Mouse (Mus musculus) brain, adult 10 weeks (tissue): Measurements from ENCODE around the gene Chmp6. TPM values are rescaled to one million over a fixed set of nuclear protein-coding genes. Genes with fewer than 3 reads are reported as not detected.

Source experiments
- polyA plus RNA-seq: library from polyadenylated mRNA; stranded (reverse); fragments of 350-450 nt; fragmentation: Illumina TruSeq; extraction: RNeasy Lipid Tissue Mini Kit (QIAGEN cat#74804); gene quantifications from one replicate; pipeline ENCODE4 v1.2.3, GENCODE M21; 2015; ENCODE audit warnings: low read depth, low replicate concordance

Chmp6 gene
- 40.5 TPM for polyA plus RNA-seq

GRCm38 (mm10) chr11:119913291-119913934, at the start of gene Chmp6:
Gene Chmp6, plus strand, starts transcription at chr11:119913441.

GRCm38 (mm10) chr11:119942727-119943427, 29.6 kb downstream of the Chmp6 start, which contains the start of gene Baiap2:
Gene Baiap2, plus strand, starts transcription at chr11:119942763.

Other genes starting within 250 kb of the Chmp6 start
- 167 TPM for gene Baiap2, start 29.3 kb downstream of the Chmp6 start, polyA plus RNA-seq
- 148 TPM for gene Aatk, start 133.7 kb downstream of the Chmp6 start, polyA plus RNA-seq
- gene Cep131, start 173.4 kb downstream of the Chmp6 start, polyA plus RNA-seq: 15.2 TPM
- gene Tepsin, start 185.3 kb downstream of the Chmp6 start, polyA plus RNA-seq: 16.6 TPM
- 63.6 TPM for gene Ndufaf8, start 185.5 kb downstream of the Chmp6 start, polyA plus RNA-seq
- 48.6 TPM for gene Slc38a10, start 237.9 kb downstream of the Chmp6 start, polyA plus RNA-seq